Mouse (Mus musculus) stomach, postnatal 0 days (tissue): ENCODE data around the gene Zfp759.
"Not testable (repeated sequence)": the region's sequence is repeated elsewhere in the genome, so short reads cannot be mapped to it uniquely, and the experiment has no call there.

Experiments used
- CTCF ChIP-seq: IDR thresholded peaks from 2 replicates; pipeline ENCODE4 v1.5.1; 2016; ENCODE audit warnings: antibody characterized with exemption, low read depth, mild to moderate bottlenecking, moderate library complexity
- EP300 ChIP-seq: optimal IDR thresholded peaks from 2 replicates; pipeline ENCODE3; 2016; ENCODE audit warnings: antibody characterized with exemption

GRCm38 (mm10) chr13:67121360-67121759, at the start of gene Zfp759:
- not testable (repeated sequence) for TF ChIP-seq CTCF, EP300
